Mouse (Mus musculus) intestine, postnatal 0 days (tissue): ENCODE results near the gene Kcnj5. TPM values are rescaled to one million over a fixed set of nuclear protein-coding genes. Genes with fewer than 3 reads are reported as not detected.

ENCODE experiments used
- ATAC-seq: fragments of 200-750 bp; cut with Nextera tagmentation; 2 replicates; pipeline ENCODE4 v1.8.0; 2017; ENCODE audit warnings: mild to moderate bottlenecking, moderate TSS enrichment, moderate library complexity
- H3K27ac ChIP-seq: fragments of 300-500 bp; sonication (generic); 2 replicates; pipeline ENCODE4 v1.5.1; 2014; ENCODE audit warnings: mild to moderate bottlenecking, low read depth, low read length, moderate library complexity
- H3K27me3 ChIP-seq: fragments of 300-500 bp; sonication (generic); replicated peaks from 2 replicates; pipeline ENCODE4 v1.6.1; 2014; ENCODE audit warnings: low read length, mixed read lengths; ENCODE audit not compliant: control insufficient read depth, insufficient read depth
- H3K36me3 ChIP-seq: fragments of 300-500 bp; sonication (generic); 2 replicates; pipeline ENCODE4 v1.6.1; 2014; ENCODE audit warnings: mild to moderate bottlenecking, moderate library complexity; ENCODE audit not compliant: control insufficient read depth, insufficient read depth
- H3K4me1 ChIP-seq: fragments of 300-500 bp; sonication (generic); replicated peaks from 2 replicates; pipeline ENCODE4 v1.6.1; 2014; ENCODE audit warnings: antibody characterized with exemption, low read length, mixed read lengths; ENCODE audit not compliant: control insufficient read depth, insufficient read depth
- H3K4me2 ChIP-seq: fragments of 300-500 bp; sonication (generic); replicated peaks from 2 replicates; pipeline ENCODE4 v1.6.1; 2014; ENCODE audit warnings: low read depth, mild to moderate bottlenecking, moderate library complexity
- H3K4me3 ChIP-seq: fragments of 300-500 bp; sonication (generic); 2 replicates; pipeline ENCODE4 v1.5.1; 2014; ENCODE audit warnings: low read depth, low read length
- H3K9ac ChIP-seq: fragments of 300-500 bp; sonication (generic); 2 replicates; pipeline ENCODE4 v1.6.1; 2014; ENCODE audit warnings: mild to moderate bottlenecking, low read depth, low read length
- H3K9me3 ChIP-seq: fragments of 300-500 bp; sonication (generic); 2 replicates; pipeline ENCODE4 v1.6.1; 2016; ENCODE audit warnings: mixed run types; ENCODE audit not compliant: control insufficient read depth
- CTCF ChIP-seq: sonication (generic); IDR thresholded peaks from 2 replicates; pipeline ENCODE4 v1.5.1; 2016; ENCODE audit warnings: low read depth, mild to moderate bottlenecking, control low read depth, antibody characterized with exemption, moderate library complexity
- WGBS: fragments of 180-500 bp; shearing (Covaris S2); extraction: QIAGEN DNeasy Blood & Tissue Kit; methylation state at CpG from one replicate; pipeline ENCODE4 v1.1.7; 2014; 5-methylcytosine and 5-hydroxymethylcytosine counted together
- polyA plus RNA-seq: library from polyadenylated mRNA; unstranded; fragments of >200 nt; fragmentation: Nextera tagmentation; extraction: Ambion mirVana; gene quantifications from 2 replicates; pipeline ENCODE4 v1.2.1, GENCODE M21; 2015

Gene Kcnj5
- polyA plus RNA-seq, 1 experiment from 2014 or later, result 0.07 TPM

- Histone ChIP-seq H3K27ac (no peak overlapping the region), H3K27me3 (no peaks in the 10 kb centered on the region), H3K9me3 (no peaks in the 10 kb centered on the region), H3K36me3 (no peaks in the 10 kb centered on the region), H3K4me1 (no peaks in the 10 kb centered on the region), H3K4me3 (no peak overlapping the region), H3K4me2 (no peak overlapping the region), H3K9ac (no peak overlapping the region)
- 81% methylated on average over 1 of the region's 1 CpGs for WGBS
- ATAC-seq, result no peak
- no peak for TF ChIP-seq CTCF
Measured at GRCm38 (mm10) chr9:32360770-32361169, 16.6 kb upstream of the Kcnj5 start.

- Histone ChIP-seq H3K4me2 (no peak overlapping the region), H3K27ac (no peak overlapping the region), H3K9ac (no peak overlapping the region), H3K36me3 (no peaks in the 10 kb centered on the region), H3K4me3 (no peak overlapping the region), H3K27me3 (peaks cover 10% of the 10 kb centered on the region; the same call in 1 of the 2 replicates), H3K4me1 (no peaks in the 10 kb centered on the region), H3K9me3 (no peaks in the 10 kb centered on the region)
- peak; percentile 92 for TF ChIP-seq CTCF
- no peak for ATAC-seq
- WGBS, result 6% methylated on average over 6 of the region's 6 CpGs
Measured at GRCm38 (mm10) chr9:32350332-32350731, 6.2 kb upstream of the Kcnj5 start.

GRCm38 (mm10) chr9:32349344-32349743, 5.2 kb upstream of the Kcnj5 start:
- H3K9ac ChIP-seq, result no peak overlapping the region
- H3K27me3 ChIP-seq, result peaks cover 18% of the 10 kb centered on the region
- H3K27ac ChIP-seq, result no peak overlapping the region
- H3K4me2 ChIP-seq, result no peak overlapping the region
- no peaks in the 10 kb centered on the region for H3K36me3 ChIP-seq
- no peak overlapping the region for H3K4me3 ChIP-seq
- H3K9me3 ChIP-seq, result no peaks in the 10 kb centered on the region
- no peaks in the 10 kb centered on the region for H3K4me1 ChIP-seq
- 82% methylated on average over 10 of the region's 10 CpGs for WGBS
- TF ChIP-seq CTCF, result no peak
- no peak for ATAC-seq

GRCm38 (mm10) chr9:32348096-32348495, 3.9 kb upstream of the Kcnj5 start:
- no peaks in the 10 kb centered on the region for H3K9me3 ChIP-seq
- H3K4me2 ChIP-seq, result no peak overlapping the region
- TF ChIP-seq CTCF, result no peak
- no peak overlapping the region for H3K27ac ChIP-seq
- 70% methylated on average over 8 of the region's 8 CpGs for WGBS
- no peak for ATAC-seq
- peaks cover 30% of the 10 kb centered on the region for H3K27me3 ChIP-seq
- no peaks in the 10 kb centered on the region for H3K36me3 ChIP-seq
- no peak overlapping the region for H3K4me3 ChIP-seq
- no peak overlapping the region for H3K9ac ChIP-seq
- H3K4me1 ChIP-seq, result no peaks in the 10 kb centered on the region

GRCm38 (mm10) chr9:32344489-32344888, 339 bp upstream of the Kcnj5 start:
- Histone ChIP-seq H3K4me1 (no peaks in the 10 kb centered on the region), H3K4me3 (peak overlapping the region; percentile 24), H3K27me3 (peaks cover 38% of the 10 kb centered on the region), H3K36me3 (no peaks in the 10 kb centered on the region), H3K4me2 (peak overlapping the region; percentile 52), H3K27ac (no peak overlapping the region), H3K9me3 (no peaks in the 10 kb centered on the region), H3K9ac (no peak overlapping the region)
- 10% methylated on average over 21 of the region's 21 CpGs for WGBS
- TF ChIP-seq CTCF, result no peak
- no peak for ATAC-seq

GRCm38 (mm10) chr9:32342929-32343328, 1.2 kb downstream of the Kcnj5 start:
- Histone ChIP-seq H3K4me1 (no peaks in the 10 kb centered on the region), H3K9ac (no peak overlapping the region), H3K4me3 (no peak overlapping the region), H3K27ac (no peak overlapping the region), H3K36me3 (no peaks in the 10 kb centered on the region), H3K27me3 (peaks cover 38% of the 10 kb centered on the region), H3K9me3 (no peaks in the 10 kb centered on the region), H3K4me2 (no peak overlapping the region)
- WGBS, result 31% methylated on average over 8 of the region's 8 CpGs
- ATAC-seq, result no peak
- TF ChIP-seq CTCF, result no peak

- H3K27me3 ChIP-seq, result peaks cover 32% of the 10 kb centered on the region
- H3K9me3 ChIP-seq, result no peaks in the 10 kb centered on the region
- no peaks in the 10 kb centered on the region for H3K4me1 ChIP-seq
- H3K27ac ChIP-seq, result no peak overlapping the region
- H3K4me3 ChIP-seq, result no peak overlapping the region
- no peak overlapping the region for H3K4me2 ChIP-seq
- 35% methylated on average over 5 of the region's 5 CpGs for WGBS
- TF ChIP-seq CTCF, result no peak
- no peak overlapping the region for H3K9ac ChIP-seq
- 0 out of 2 replicates have a peak, but pooled peaks have one; percentile 45 for ATAC-seq
- H3K36me3 ChIP-seq, result no peaks in the 10 kb centered on the region
Measured at GRCm38 (mm10) chr9:32340831-32341230, 3.3 kb downstream of the Kcnj5 start.
